Mouse (Mus musculus) midbrain, embryonic 13.5 days (tissue): ENCODE data around the gene Sec11a. TPM values are rescaled to one million over a fixed set of nuclear protein-coding genes. Genes with fewer than 3 reads are reported as not detected.
A peak's percentile ranks its signal among the peaks of the same experiment; 100 is the strongest.

Experiments used
- ATAC-seq: fragments of 200-750 bp; cut with Nextera tagmentation; 2 replicates; pipeline ENCODE4 v1.8.0; 2017; ENCODE audit warnings: mild to moderate bottlenecking, moderate TSS enrichment, moderate library complexity
- H3K27ac ChIP-seq: fragments of 300-500 bp; sonication (generic); 2 replicates; pipeline ENCODE4 v1.5.1; 2015; ENCODE audit warnings: inconsistent platforms, mild to moderate bottlenecking, moderate library complexity
- H3K27me3 ChIP-seq: fragments of 300-500 bp; sonication (generic); 2 replicates; pipeline ENCODE4 v1.6.1; 2015; ENCODE audit warnings: mild to moderate bottlenecking, inconsistent platforms
- H3K36me3 ChIP-seq: fragments of 300-500 bp; sonication (generic); 2 replicates; pipeline ENCODE4 v1.6.1; 2015; ENCODE audit warnings: mild to moderate bottlenecking, inconsistent platforms
- H3K4me1 ChIP-seq: fragments of 300-500 bp; sonication (generic); replicated peaks from 2 replicates; pipeline ENCODE4 v1.6.1; 2015; ENCODE audit warnings: inconsistent platforms
- H3K4me2 ChIP-seq: fragments of 300-500 bp; sonication (generic); replicated peaks from 2 replicates; pipeline ENCODE4 v1.6.1; 2015; ENCODE audit warnings: moderate library complexity, mild to moderate bottlenecking, inconsistent platforms
- H3K4me3 ChIP-seq: fragments of 300-500 bp; sonication (generic); replicated peaks from 2 replicates; pipeline ENCODE4 v1.5.1; 2015; ENCODE audit warnings: mild to moderate bottlenecking, inconsistent platforms
- H3K9ac ChIP-seq: fragments of 300-500 bp; sonication (generic); replicated peaks from 2 replicates; pipeline ENCODE4 v1.6.1; 2015; ENCODE audit warnings: mild to moderate bottlenecking, inconsistent platforms
- H3K9me3 ChIP-seq: fragments of 300-500 bp; sonication (generic); 2 replicates; pipeline ENCODE4 v1.6.1; 2016; ENCODE audit warnings: mild to moderate bottlenecking, inconsistent platforms
- WGBS: fragments of 180-500 bp; shearing (Covaris S2); methylation state at CpG from one replicate; pipeline ENCODE4 v1.1.7; 2015; 5-methylcytosine and 5-hydroxymethylcytosine counted together
- polyA plus RNA-seq: library from polyadenylated mRNA; unstranded; fragments of >200 nt; fragmentation: Nextera tagmentation; extraction: Ambion mirVana; gene quantifications from 2 replicates; pipeline ENCODE4 v1.2.1, GENCODE M21; 2015

Gene Sec11a
- polyA plus RNA-seq, 1 experiment from 2014 or later = 181 TPM

DNA sequence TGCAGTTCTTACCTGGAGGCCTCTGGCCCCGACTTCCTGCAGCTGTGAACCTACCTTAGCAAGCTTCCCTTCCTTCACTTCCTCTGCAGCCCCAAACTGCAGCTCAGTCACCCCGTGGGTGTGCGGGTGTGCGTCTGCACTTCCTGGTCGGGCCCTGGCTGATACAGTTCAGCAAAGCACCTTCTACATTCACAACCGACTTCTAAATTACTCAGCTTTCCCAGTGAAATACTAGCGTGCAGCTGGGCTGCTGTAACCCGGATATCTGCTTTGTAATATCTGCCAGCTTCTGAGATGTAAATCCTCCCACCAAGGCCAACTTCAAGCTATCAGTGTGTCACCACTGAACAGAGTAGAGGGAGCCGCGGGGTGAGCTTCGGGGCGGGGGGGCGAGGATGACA, 57.7 kb downstream of the Sec11a start:
- 86% methylated on average over 13 of the region's 13 CpGs for WGBS
- Histone ChIP-seq H3K27ac (peak overlapping the region; percentile 64; the same call in 1 of the 2 replicates), H3K9ac (no peak overlapping the region), H3K4me3 (no peak overlapping the region), H3K36me3 (peaks cover 47% of the 10 kb centered on the region), H3K9me3 (no peaks in the 10 kb centered on the region), H3K27me3 (no peaks in the 10 kb centered on the region), H3K4me1 (peaks cover 13% of the 10 kb centered on the region), H3K4me2 (no peak overlapping the region)
- no peak for ATAC-seq

DNA sequence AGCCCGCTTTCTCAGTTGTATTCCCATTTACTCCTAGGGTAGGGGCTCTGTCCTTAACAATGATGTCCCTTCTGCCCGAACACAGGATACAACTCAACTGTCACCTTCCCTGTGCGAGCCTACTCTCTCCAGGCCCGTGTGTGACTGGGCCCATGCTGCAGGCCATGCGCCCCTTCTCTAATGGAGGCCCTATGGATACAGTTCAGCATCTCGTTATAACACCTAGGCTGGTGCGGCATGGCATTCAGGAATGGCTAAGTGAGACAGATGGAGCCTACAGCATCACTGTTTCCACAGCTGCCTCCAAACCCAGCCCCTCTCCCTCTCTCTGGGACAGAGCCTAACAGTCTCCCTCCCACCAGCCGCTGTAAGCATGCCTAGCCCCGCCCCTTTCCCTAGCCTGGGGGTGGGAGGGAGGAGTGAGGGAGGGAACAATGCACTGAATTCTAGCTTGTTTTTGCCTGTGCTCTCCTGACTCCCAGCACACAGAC, 58.5 kb downstream of the Sec11a start:
- H3K27me3 ChIP-seq = no peaks in the 10 kb centered on the region
- H3K4me2 ChIP-seq = no peak overlapping the region
- 43% methylated on average over 9 of the region's 9 CpGs for WGBS
- H3K4me3 ChIP-seq = no peak overlapping the region
- peak overlapping the region; percentile 64 for H3K27ac ChIP-seq
- peak; percentile 81 for ATAC-seq
- H3K4me1 ChIP-seq = peaks cover 13% of the 10 kb centered on the region
- 0 out of 2 replicates have a peak overlapping the region, but pooled peaks have one; percentile 0 for H3K9ac ChIP-seq
- H3K36me3 ChIP-seq = peaks cover 39% of the 10 kb centered on the region
- H3K9me3 ChIP-seq = no peaks in the 10 kb centered on the region

DNA sequence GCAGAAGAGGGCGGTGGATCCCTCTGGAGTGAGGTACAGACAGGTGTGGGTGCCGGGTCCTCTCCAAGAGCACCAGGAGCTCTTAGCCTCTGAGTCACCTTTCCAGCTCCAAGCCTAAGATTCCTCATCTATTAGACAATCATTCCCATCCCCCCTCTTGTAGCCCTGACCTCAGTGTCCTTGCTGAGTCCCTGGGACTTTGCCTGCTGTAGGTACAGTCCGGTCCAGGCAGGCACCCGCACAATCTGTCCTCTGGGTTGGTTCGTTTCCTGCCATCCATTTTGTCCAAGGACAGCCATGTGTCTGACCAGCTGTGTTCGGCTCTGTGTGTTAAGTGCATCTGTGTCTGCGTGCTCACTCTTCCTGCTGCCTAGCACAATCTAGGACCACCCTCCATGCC, 59.0 kb downstream of the Sec11a start:
- Histone ChIP-seq H3K27me3 (no peaks in the 10 kb centered on the region), H3K4me1 (peaks cover 13% of the 10 kb centered on the region), H3K27ac (peak overlapping the region; percentile 64), H3K4me2 (no peak overlapping the region), H3K36me3 (peaks cover 34% of the 10 kb centered on the region), H3K9ac (0 out of 2 replicates have a peak overlapping the region, but pooled peaks have one; percentile 0), H3K9me3 (no peaks in the 10 kb centered on the region), H3K4me3 (no peak overlapping the region)
- peak; percentile 28; the same call in 1 of the 2 replicates for ATAC-seq
- WGBS = 81% methylated on average over 7 of the region's 7 CpGs

DNA sequence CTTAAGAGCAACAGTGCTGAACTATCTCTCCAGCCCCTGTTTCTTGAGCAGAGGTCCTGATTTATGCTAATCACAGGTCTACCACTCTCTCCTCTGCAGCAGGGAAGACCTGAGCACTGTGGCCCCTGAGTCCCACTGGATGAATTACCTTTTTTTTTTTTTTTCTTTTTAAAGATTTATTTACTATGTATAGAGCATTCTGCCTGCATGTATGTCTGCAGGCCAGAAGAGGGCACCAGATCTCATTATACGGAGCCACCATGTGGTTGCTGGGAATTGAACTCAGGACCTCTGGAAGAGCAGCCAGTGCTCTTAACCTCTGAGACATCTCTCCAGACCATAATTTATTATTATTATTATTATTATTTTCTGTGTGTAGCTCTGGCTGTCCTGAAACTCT, 61.9 kb downstream of the Sec11a start:
- Histone ChIP-seq H3K36me3 (peaks cover 5% of the 10 kb centered on the region), H3K27me3 (no peaks in the 10 kb centered on the region), H3K4me1 (peaks cover 20% of the 10 kb centered on the region), H3K4me3 (no peak overlapping the region), H3K27ac (no peak overlapping the region), H3K9ac (no peak overlapping the region), H3K4me2 (no peak overlapping the region), H3K9me3 (no peaks in the 10 kb centered on the region)
- no peak for ATAC-seq
- 27% methylated on average over 1 of the region's 1 CpGs for WGBS

DNA sequence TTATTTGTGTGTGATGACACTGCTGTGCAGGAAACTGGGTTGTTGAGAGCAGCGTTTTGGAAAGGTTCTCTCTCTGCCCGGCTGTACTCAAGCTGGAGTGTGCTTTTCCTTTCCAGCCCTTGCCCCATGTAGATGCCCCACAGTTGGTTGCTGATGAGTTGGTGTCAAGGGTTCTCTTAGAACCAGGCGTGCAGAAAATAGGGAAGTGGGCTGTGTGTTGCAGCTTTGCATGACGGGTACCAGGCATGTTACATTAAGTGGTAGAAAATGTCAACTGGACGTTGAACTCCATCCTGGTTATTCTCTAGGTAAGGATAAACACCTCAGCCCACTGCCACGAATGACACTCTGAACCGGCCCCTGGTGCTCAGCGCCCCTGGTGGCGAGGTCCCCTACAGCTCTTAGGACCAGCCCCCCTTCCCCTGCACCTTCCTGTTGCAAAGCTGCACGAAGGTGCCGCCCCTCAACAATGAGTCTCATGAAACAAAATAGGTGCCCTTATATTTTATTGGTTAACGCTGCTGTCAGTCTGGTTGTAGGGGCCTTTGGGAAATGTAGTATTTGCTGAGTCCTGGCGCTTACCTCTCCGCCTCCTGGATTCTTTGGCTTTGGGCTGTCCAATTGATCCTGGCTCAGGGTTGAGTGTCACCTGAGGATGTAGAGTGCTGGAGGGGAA, 64.6 kb downstream of the Sec11a start:
- Histone ChIP-seq H3K36me3 (peaks cover 5% of the 10 kb centered on the region), H3K27me3 (no peaks in the 10 kb centered on the region), H3K27ac (no peak overlapping the region), H3K9me3 (no peaks in the 10 kb centered on the region), H3K9ac (no peak overlapping the region), H3K4me2 (peak overlapping the region; percentile 38), H3K4me1 (peaks cover 7% of the 10 kb centered on the region), H3K4me3 (0 out of 2 replicates have a peak overlapping the region, but pooled peaks have one; percentile 10)
- WGBS = 25% methylated on average over 14 of the region's 14 CpGs
- ATAC-seq = peak; percentile 86

DNA sequence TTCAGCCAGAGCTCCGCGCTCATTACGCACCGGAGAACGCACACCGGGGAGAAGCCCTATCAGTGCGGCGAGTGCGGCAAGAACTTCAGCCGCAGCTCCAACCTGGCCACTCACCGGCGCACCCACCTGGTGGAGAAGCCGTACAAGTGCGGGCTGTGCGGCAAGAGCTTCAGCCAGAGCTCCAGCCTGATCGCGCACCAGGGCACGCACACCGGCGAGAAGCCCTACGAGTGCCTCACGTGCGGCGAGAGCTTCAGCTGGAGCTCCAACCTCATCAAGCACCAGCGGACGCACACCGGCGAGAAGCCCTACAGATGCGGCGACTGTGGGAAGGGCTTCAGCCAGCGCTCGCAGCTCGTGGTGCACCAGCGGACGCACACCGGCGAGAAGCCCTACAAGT, 71.9 kb downstream of the Sec11a start:
- no peak overlapping the region for H3K4me3 ChIP-seq
- 28% methylated on average over 37 of the region's 37 CpGs for WGBS

DNA sequence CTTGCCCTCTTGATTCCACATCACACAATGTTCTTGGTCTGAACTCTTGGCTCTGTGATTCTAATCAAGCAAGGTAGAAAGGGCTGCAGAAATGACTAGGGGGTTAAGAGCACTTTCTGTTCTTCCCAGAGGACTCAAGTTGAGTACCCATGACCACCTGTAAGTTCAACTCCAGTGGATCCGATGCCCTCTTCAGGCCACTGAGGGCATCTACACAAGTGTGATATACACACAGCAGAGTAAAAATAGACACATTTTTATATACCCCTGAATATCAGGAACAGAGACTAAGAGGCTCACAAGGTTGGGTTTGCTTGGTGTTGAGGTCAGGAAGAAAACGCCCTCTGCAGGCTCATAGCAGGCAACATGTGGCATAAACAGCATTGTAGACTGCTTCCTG, 73.9 kb downstream of the Sec11a start:
- WGBS = 97% methylated on average over 2 of the region's 2 CpGs
- peaks cover 91% of the 10 kb centered on the region for H3K36me3 ChIP-seq
- no peaks in the 10 kb centered on the region for H3K9me3 ChIP-seq

More for the DNA sequence above, 71.9 kb downstream of the Sec11a start:
- ATAC-seq = no peak
- Histone ChIP-seq H3K9me3 (no peaks in the 10 kb centered on the region), H3K4me2 (no peak overlapping the region), H3K36me3 (peaks cover 73% of the 10 kb centered on the region), H3K4me1 (no peaks in the 10 kb centered on the region; the same call in 1 of the 2 replicates), H3K27ac (no peak overlapping the region), H3K27me3 (peaks cover 27% of the 10 kb centered on the region), H3K9ac (no peak overlapping the region)

DNA sequence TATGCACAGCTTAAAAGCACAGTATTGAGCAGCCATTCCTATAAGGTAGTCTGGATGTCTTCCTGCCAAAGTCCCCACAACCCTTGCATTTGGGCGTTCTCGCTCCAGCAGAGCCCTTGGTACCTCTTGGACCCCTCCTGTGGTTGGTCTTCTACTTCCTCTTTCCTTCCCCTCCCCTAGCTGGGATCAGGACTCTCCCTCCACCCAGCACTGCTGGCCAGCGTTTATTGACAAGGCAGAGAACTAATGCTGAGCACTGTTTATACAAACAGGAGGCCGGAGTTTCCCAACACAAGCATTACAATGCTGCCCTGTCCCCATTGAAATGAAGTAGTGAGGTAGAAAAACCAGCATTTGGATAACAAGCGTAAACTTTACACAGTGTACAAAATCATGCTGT, 74.5 kb downstream of the Sec11a start:
- H3K4me1 ChIP-seq = no peaks in the 10 kb centered on the region; the same call in 1 of the 2 replicates
- WGBS = 86% methylated on average over 5 of the region's 5 CpGs
- H3K9ac ChIP-seq = no peak overlapping the region
- no peak overlapping the region for H3K27ac ChIP-seq
- peaks cover 27% of the 10 kb centered on the region for H3K27me3 ChIP-seq
- ATAC-seq = no peak
- no peak overlapping the region for H3K4me2 ChIP-seq
- peaks cover 96% of the 10 kb centered on the region for H3K36me3 ChIP-seq
- H3K4me3 ChIP-seq = no peak overlapping the region
- no peaks in the 10 kb centered on the region for H3K9me3 ChIP-seq

More for the DNA sequence above, 73.9 kb downstream of the Sec11a start:
- H3K9ac ChIP-seq = no peak overlapping the region
- peaks cover 27% of the 10 kb centered on the region for H3K27me3 ChIP-seq
- no peaks in the 10 kb centered on the region; the same call in 1 of the 2 replicates for H3K4me1 ChIP-seq
- no peak for ATAC-seq
- no peak overlapping the region for H3K27ac ChIP-seq
- no peak overlapping the region for H3K4me2 ChIP-seq
- no peak overlapping the region for H3K4me3 ChIP-seq

DNA sequence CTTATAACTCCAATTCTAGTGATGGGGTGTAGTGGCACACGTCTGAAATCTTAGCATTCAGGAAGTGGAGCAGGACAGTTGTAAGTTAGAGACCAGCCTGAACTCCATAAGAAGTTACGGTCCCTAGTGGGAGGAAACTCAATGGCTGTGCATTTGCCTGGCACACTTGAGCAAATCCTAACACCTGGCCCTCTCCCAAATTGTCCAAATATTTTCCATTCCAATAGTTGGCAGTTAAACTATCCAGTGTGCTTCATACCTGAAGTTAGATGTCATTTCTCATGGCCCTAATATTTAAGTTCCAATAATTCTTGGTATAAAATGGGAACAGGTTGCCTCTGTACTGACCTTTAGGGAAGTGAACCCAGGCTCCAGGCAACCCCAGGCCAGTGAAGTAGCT, 78.9 kb downstream of the Sec11a start:
- peaks cover 4% of the 10 kb centered on the region; the same call in 1 of the 2 replicates for H3K27me3 ChIP-seq
- H3K4me1 ChIP-seq = peaks cover 34% of the 10 kb centered on the region
- peaks cover 92% of the 10 kb centered on the region for H3K36me3 ChIP-seq
- H3K27ac ChIP-seq = no peak overlapping the region
- WGBS = 95% methylated on average over 2 of the region's 2 CpGs
- no peaks in the 10 kb centered on the region for H3K9me3 ChIP-seq
- no peak overlapping the region for H3K4me3 ChIP-seq
- no peak overlapping the region for H3K9ac ChIP-seq
- H3K4me2 ChIP-seq = no peak overlapping the region
- ATAC-seq = no peak

DNA sequence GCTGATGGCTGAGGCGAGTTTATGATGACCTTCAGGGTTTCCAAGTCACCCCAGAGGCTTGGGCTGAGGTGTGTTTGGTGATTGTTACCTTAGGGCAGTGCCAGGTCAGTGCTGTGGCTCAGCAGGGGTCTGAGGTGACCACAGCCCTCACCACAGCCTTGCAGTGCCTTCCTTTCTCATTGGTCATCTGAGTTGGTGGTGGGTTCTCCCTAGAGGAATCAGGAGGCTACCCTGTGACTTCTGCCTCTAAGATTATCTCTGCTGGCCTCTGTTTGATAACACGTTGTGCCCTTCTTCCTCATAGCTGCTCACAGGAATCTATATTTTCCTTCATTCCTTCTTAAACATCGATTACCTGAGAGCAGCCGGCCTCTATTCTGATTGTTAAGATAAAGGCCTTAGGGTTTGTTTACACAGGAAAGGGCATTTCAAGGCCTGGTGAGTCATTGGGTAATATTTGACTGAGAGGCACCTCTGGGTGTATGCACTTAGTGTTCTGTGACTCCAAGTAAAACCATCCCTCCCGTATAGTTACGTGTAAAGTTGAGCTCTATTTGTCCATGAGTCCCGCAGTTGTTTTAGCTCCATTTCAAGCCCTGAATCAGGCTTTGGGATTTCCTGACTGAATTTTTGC, 80.9 kb downstream of the Sec11a start:
- Histone ChIP-seq H3K27me3 (no peaks in the 10 kb centered on the region), H3K9ac (no peak overlapping the region), H3K27ac (no peak overlapping the region), H3K36me3 (peaks cover 81% of the 10 kb centered on the region), H3K4me1 (peaks cover 54% of the 10 kb centered on the region), H3K4me2 (no peak overlapping the region), H3K4me3 (no peak overlapping the region), H3K9me3 (no peaks in the 10 kb centered on the region)
- WGBS = 91% methylated on average over 7 of the region's 7 CpGs
- no peak for ATAC-seq

DNA sequence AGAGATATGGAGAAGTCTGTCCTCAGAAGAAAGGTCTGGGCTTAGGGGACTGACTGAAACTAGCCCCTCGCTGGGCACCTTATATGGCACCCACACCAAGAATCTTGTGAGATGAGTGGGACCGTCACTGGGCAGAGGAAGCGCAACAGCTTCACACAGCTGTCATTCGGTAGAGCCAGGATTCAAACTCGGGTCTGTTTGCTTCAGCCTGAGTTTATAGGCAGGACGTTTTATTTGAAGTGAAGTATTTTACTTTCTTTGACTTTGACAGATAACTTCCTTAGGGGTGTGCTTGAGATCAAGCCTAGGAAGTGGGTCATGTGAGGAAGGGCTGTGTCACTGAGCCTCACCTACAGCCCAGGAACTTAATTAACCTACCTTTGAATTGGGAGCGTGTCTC, 82.1 kb downstream of the Sec11a start:
- Histone ChIP-seq H3K27ac (no peak overlapping the region), H3K9me3 (no peaks in the 10 kb centered on the region), H3K4me1 (peaks cover 57% of the 10 kb centered on the region), H3K27me3 (no peaks in the 10 kb centered on the region), H3K4me3 (no peak overlapping the region), H3K4me2 (no peak overlapping the region), H3K36me3 (peaks cover 72% of the 10 kb centered on the region), H3K9ac (no peak overlapping the region)
- no peak for ATAC-seq
- 97% methylated on average over 7 of the region's 7 CpGs for WGBS

DNA sequence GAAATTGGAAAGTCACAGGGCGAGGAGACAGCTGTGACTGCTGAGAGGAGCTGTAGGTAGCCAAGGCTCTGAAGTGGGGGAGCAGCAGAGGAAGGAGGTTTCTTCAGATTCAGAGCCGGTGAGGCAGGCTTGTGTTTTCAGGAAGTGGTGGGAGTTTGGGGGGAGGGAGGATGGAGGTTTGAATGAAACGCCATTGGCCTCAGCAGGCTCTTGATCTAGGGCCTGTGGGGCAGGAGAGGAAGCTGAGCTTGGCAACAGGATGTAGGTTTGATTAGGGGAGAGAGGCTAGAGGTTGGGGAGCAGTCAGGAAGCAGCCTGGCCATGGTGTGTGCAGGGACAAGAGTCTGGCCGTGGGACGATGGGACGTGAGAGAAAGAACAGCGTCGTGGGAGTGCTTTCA, 82.7 kb downstream of the Sec11a start:
- Histone ChIP-seq H3K9ac (0 out of 2 replicates have a peak overlapping the region, but pooled peaks have one; percentile 1), H3K4me3 (no peak overlapping the region), H3K36me3 (peaks cover 65% of the 10 kb centered on the region), H3K4me1 (peaks cover 60% of the 10 kb centered on the region), H3K27ac (no peak overlapping the region), H3K27me3 (no peaks in the 10 kb centered on the region), H3K4me2 (peak overlapping the region; percentile 85), H3K9me3 (no peaks in the 10 kb centered on the region)
- 85% methylated on average over 8 of the region's 8 CpGs for WGBS
- no peak for ATAC-seq
